Mouse (Mus musculus) CH12.LX (cell line): ENCODE results near the gene Tsc22d2.

Experiments
- CTCF ChIP-seq, 2 experiments: IDR thresholded peaks in 1 of 2; conservative IDR thresholded peaks in 1 of 2; 2 replicates each; pipeline ENCODE4 v1.5.1; 2011 to 2012; ENCODE audit warnings: low read depth in 2 of 2, low read length in 2 of 2, improper control_type of control experiment in 1 of 2, inconsistent platforms in 1 of 2, mild to moderate bottlenecking in 1 of 2, moderate library complexity in 1 of 2
- EP300 ChIP-seq: IDR thresholded peaks from 2 replicates; pipeline ENCODE4 v1.6.1; 2011; ENCODE audit warnings: low read length, improper control_type of control experiment
- JUND ChIP-seq: conservative IDR thresholded peaks from 2 replicates; pipeline ENCODE4 v1.6.1; 2011; ENCODE audit warnings: low read depth, low read length, improper control_type of control experiment
- NELFE ChIP-seq: IDR thresholded peaks from 2 replicates; pipeline ENCODE4 v1.6.1; 2011; ENCODE audit warnings: low read depth, low read length, improper control_type of control experiment
- POLR2A ChIP-seq: IDR thresholded peaks from 2 replicates; pipeline ENCODE4 v1.6.1; 2011; ENCODE audit warnings: low read depth, mild to moderate bottlenecking, improper control_type of control experiment, low read length
- RCOR1 ChIP-seq: conservative IDR thresholded peaks from 2 replicates; pipeline ENCODE4 v1.6.1; 2012; ENCODE audit warnings: low read depth, mild to moderate bottlenecking, inconsistent platforms, low read length, improper control_type of control experiment
- SIN3A ChIP-seq: IDR thresholded peaks from 2 replicates; pipeline ENCODE4 v1.6.1; 2012; ENCODE audit warnings: low read length, improper control_type of control experiment, inconsistent platforms
- UBTF ChIP-seq: IDR thresholded peaks from 2 replicates; pipeline ENCODE4 v1.6.1; 2012; ENCODE audit warnings: low read depth, mild to moderate bottlenecking, inconsistent platforms, low read length, improper control_type of control experiment, moderate library complexity
- ZKSCAN1 ChIP-seq: IDR thresholded peaks from 2 replicates; pipeline ENCODE4 v1.6.1; 2012; ENCODE audit warnings: low read depth, inconsistent platforms, low read length, improper control_type of control experiment, borderline replicate concordance

DNA sequence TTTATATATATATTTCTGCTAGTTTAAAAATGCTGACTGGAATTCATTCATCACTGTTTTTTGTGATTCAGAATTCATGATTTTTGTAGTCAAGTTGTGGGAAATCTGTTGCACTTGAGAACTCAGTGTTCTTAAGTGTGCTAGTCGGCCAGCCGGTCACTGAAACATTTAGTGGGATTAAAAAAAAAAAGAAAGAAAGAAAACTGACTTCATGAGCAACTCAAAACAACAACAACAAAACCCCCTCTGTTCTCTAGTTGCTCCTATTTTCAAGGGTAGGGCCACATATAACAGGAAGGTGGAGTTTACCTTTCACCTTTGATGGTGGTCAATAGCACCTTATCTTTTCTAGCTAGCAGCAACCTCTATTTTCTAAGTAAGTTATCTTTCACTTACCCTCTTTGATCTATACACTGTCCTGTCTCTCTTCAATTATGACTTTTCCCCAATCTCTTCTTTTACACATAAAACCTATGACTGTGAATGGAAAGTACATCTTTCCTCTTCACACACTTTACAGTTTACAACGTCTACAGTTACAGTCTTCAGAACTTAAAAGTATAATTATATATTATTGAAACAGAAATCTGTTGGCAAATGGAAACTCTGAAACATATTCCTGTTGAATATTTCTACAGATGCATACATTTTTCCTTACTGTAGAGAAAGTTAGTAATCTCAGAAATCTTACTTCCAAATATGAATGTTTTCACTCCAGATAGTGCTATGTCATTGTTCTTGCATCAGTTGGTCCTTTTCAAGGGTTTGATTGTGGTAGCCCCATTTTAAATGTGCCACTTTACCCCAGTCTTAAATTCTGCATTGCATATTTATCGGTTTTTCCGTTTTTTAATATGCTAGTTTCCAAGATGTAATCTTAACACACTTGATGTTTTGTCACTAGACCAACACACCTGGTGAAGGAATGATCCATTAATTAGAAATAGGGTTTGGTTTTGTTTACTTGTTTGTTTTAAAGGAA lies 4.5 kb downstream of the Tsc22d2 start:
- TF ChIP-seq SIN3A (peak; percentile 81), EP300 (0 out of 2 replicates have a peak, but pooled peaks have one; percentile 28), UBTF (no peak), POLR2A (no peak), JUND (no peak), NELFE (no peak), ZKSCAN1 (no peak), CTCF (conservative IDR thresholded peaks at IDR 0.05 in 1 of 2, IDR thresholded peaks at IDR 0.05 in 1 of 2; ENCODE audit: low read depth in 2 of 2, low read length in 2 of 2) (no peak), RCOR1 (no peak)
